Mouse (Mus musculus): ENCODE results near the gene Klhl9. TPM values are rescaled to one million over a fixed set of nuclear protein-coding genes. Genes with fewer than 3 reads are reported as not detected.

The Klhl9 gene
- polyA plus RNA-seq, 1 experiment from 2014 or later: 142 TPM

Other genes with a start within 250 kb of the Klhl9 start
- gene Ifnb1, start 199.7 kb downstream of the Klhl9 start, polyA plus RNA-seq (2016; fragmentation: Nextera tagmentation; extraction: Ambion mirVana): not detected in 2 replicates
- gene Ifna15, start 164.2 kb downstream of the Klhl9 start, polyA plus RNA-seq (2016; fragmentation: Nextera tagmentation; extraction: Ambion mirVana): not detected in 2 replicates
- gene Ifna14, start 150.7 kb downstream of the Klhl9 start, polyA plus RNA-seq (2016; fragmentation: Nextera tagmentation; extraction: Ambion mirVana): not detected in 2 replicates
- not detected in 2 replicates for gene Ifna9, start 130.1 kb downstream of the Klhl9 start, polyA plus RNA-seq (2016; fragmentation: Nextera tagmentation; extraction: Ambion mirVana)
- gene Ifna12, start 119.1 kb downstream of the Klhl9 start, polyA plus RNA-seq (2016; fragmentation: Nextera tagmentation; extraction: Ambion mirVana): not detected in 2 replicates
- gene C87499, start 88.1 kb downstream of the Klhl9 start, polyA plus RNA-seq (2016; fragmentation: Nextera tagmentation; extraction: Ambion mirVana): not detected in 2 replicates
- not detected in 2 replicates for gene Ifna13, start 78.0 kb downstream of the Klhl9 start, polyA plus RNA-seq (2016; fragmentation: Nextera tagmentation; extraction: Ambion mirVana)
- not detected in 2 replicates for gene Ifna16, start 45.5 kb downstream of the Klhl9 start, polyA plus RNA-seq (2016; fragmentation: Nextera tagmentation; extraction: Ambion mirVana)
- not detected in 2 replicates for gene Ifna2, start 38.6 kb downstream of the Klhl9 start, polyA plus RNA-seq (2016; fragmentation: Nextera tagmentation; extraction: Ambion mirVana)
- gene Ifnab, start 31.1 kb downstream of the Klhl9 start, polyA plus RNA-seq (2016; fragmentation: Nextera tagmentation; extraction: Ambion mirVana): not detected in 2 replicates
- 1.3 and 2.0 TPM in 2 replicates for gene Gm26566, start 660 bp downstream of the Klhl9 start, polyA plus RNA-seq (2016; fragmentation: Nextera tagmentation; extraction: Ambion mirVana)
- gene Gm13271, start 32.4 kb upstream of the Klhl9 start, polyA plus RNA-seq (2016; fragmentation: Nextera tagmentation; extraction: Ambion mirVana): not detected in 2 replicates
- gene Gm13283, start 37.7 kb upstream of the Klhl9 start, polyA plus RNA-seq (2016; fragmentation: Nextera tagmentation; extraction: Ambion mirVana): 0.14 and 0.20 TPM in 2 replicates
- not detected in 2 replicates for gene Gm13290, start 51.4 kb upstream of the Klhl9 start, polyA plus RNA-seq (2016; fragmentation: Nextera tagmentation; extraction: Ambion mirVana)
- not detected in 2 replicates for gene Gm13289, start 54.5 kb upstream of the Klhl9 start, polyA plus RNA-seq (2016; fragmentation: Nextera tagmentation; extraction: Ambion mirVana)
- gene Gm13272, start 57.4 kb upstream of the Klhl9 start, polyA plus RNA-seq (2016; fragmentation: Nextera tagmentation; extraction: Ambion mirVana): 0.31 TPM in 1 of 2 replicates, not detected in the other
- 0.37 TPM in 1 of 2 replicates, not detected in the other for gene Ifnz, start 59.7 kb upstream of the Klhl9 start, polyA plus RNA-seq (2016; fragmentation: Nextera tagmentation; extraction: Ambion mirVana)
- gene Gm13276, start 63.2 kb upstream of the Klhl9 start, polyA plus RNA-seq (2016; fragmentation: Nextera tagmentation; extraction: Ambion mirVana): not detected in 2 replicates
- gene Gm13277, start 66.2 kb upstream of the Klhl9 start, polyA plus RNA-seq (2016; fragmentation: Nextera tagmentation; extraction: Ambion mirVana): not detected in 2 replicates
- not detected in 2 replicates for gene Gm13278, start 69.1 kb upstream of the Klhl9 start, polyA plus RNA-seq (2016; fragmentation: Nextera tagmentation; extraction: Ambion mirVana)
- not detected in 2 replicates for gene Gm13275, start 72.0 kb upstream of the Klhl9 start, polyA plus RNA-seq (2016; fragmentation: Nextera tagmentation; extraction: Ambion mirVana)
- not detected in 2 replicates for gene Gm13279, start 74.9 kb upstream of the Klhl9 start, polyA plus RNA-seq (2016; fragmentation: Nextera tagmentation; extraction: Ambion mirVana)
- 0.83 TPM in 1 of 2 replicates, not detected in the other for gene Gm13285, start 77.2 kb upstream of the Klhl9 start, polyA plus RNA-seq (2016; fragmentation: Nextera tagmentation; extraction: Ambion mirVana)
- gene Gm13287, start 80.8 kb upstream of the Klhl9 start, polyA plus RNA-seq (2016; fragmentation: Nextera tagmentation; extraction: Ambion mirVana): not detected in 2 replicates
- not detected in 2 replicates for gene Gm13288, start 83.1 kb upstream of the Klhl9 start, polyA plus RNA-seq (2016; fragmentation: Nextera tagmentation; extraction: Ambion mirVana)
- not detected in 2 replicates for gene Ifna7, start 93.8 kb upstream of the Klhl9 start, polyA plus RNA-seq (2016; fragmentation: Nextera tagmentation; extraction: Ambion mirVana)
- not detected in 2 replicates for gene Ifna11, start 97.5 kb upstream of the Klhl9 start, polyA plus RNA-seq (2016; fragmentation: Nextera tagmentation; extraction: Ambion mirVana)
- gene Ifna6, start 105.0 kb upstream of the Klhl9 start, polyA plus RNA-seq (2016; fragmentation: Nextera tagmentation; extraction: Ambion mirVana): not detected in 2 replicates
- not detected in 2 replicates for gene Ifna5, start 113.1 kb upstream of the Klhl9 start, polyA plus RNA-seq (2016; fragmentation: Nextera tagmentation; extraction: Ambion mirVana)
- gene Ifna4, start 119.4 kb upstream of the Klhl9 start, polyA plus RNA-seq (2016; fragmentation: Nextera tagmentation; extraction: Ambion mirVana): not detected in 2 replicates
- gene Ifna1, start 127.6 kb upstream of the Klhl9 start, polyA plus RNA-seq (2016; fragmentation: Nextera tagmentation; extraction: Ambion mirVana): not detected in 2 replicates
- not detected in 2 replicates for gene Ifne, start 157.7 kb upstream of the Klhl9 start, polyA plus RNA-seq (2016; fragmentation: Nextera tagmentation; extraction: Ambion mirVana)

All from midbrain, embryonic 12.5 days (tissue).